Mouse (Mus musculus): Measurements from ENCODE around the gene Ftl1. TPM values are rescaled to one million over a fixed set of nuclear protein-coding genes. Genes with fewer than 3 reads are reported as not detected.

The Ftl1 gene
- polyA plus RNA-seq, 1 experiment from 2014 or later: 3,045 TPM

GRCm38 (mm10) chr7:45414740-45415224 lies 44.9 kb downstream of the Ftl1 start:
- Histone ChIP-seq H3K9ac (ENCODE audit: low read length) (no peak overlapping the region), H3K4me1 (ENCODE audit: control insufficient read depth, insufficient read depth, low read length) (peaks cover 12% of the 10 kb centered on the region), H3K36me3 (ENCODE audit: control insufficient read depth, insufficient read depth) (no peaks in the 10 kb centered on the region), H3K9me3 (replicated peaks; ENCODE audit: control insufficient read depth, low read length) (no peaks in the 10 kb centered on the region), H3K27me3 (ENCODE audit: control insufficient read depth, insufficient read depth, low read length) (peaks cover 85% of the 10 kb centered on the region), H3K27ac (ENCODE audit: low read length) (no peak overlapping the region), H3K4me2 (ENCODE audit: low read depth, low read length) (no peak overlapping the region; the same call in 1 of the 2 replicates), H3K4me3 (ENCODE audit: low read length) (no peak overlapping the region; the same call in 1 of the 2 replicates)
- 44% methylated on average over 12 of the region's 12 CpGs for WGBS
- ATAC-seq (replicated peaks; ENCODE audit: extremely low read depth, insufficient read depth, low FRiP score): no peak

GRCm38 (mm10) chr7:45413864-45414739 lies 45.6 kb downstream of the Ftl1 start:
- WGBS: under 1% methylated on average over 27 of the region's 27 CpGs
- no peak; the same call in 1 of the 2 replicates for ATAC-seq (replicated peaks; ENCODE audit: extremely low read depth, insufficient read depth, low FRiP score)
- peaks cover 90% of the 10 kb centered on the region for H3K27me3 ChIP-seq (ENCODE audit: control insufficient read depth, insufficient read depth, low read length)
- peaks cover 12% of the 10 kb centered on the region for H3K4me1 ChIP-seq (ENCODE audit: control insufficient read depth, insufficient read depth, low read length)
- H3K4me3 ChIP-seq (ENCODE audit: low read length): peak overlapping the region; percentile 59
- no peaks in the 10 kb centered on the region for H3K36me3 ChIP-seq (ENCODE audit: control insufficient read depth, insufficient read depth)
- H3K27ac ChIP-seq (ENCODE audit: low read length): no peak overlapping the region
- H3K4me2 ChIP-seq (ENCODE audit: low read depth, low read length): peak overlapping the region; percentile 83
- H3K9ac ChIP-seq (ENCODE audit: low read length): peak overlapping the region; percentile 70
- no peaks in the 10 kb centered on the region for H3K9me3 ChIP-seq (replicated peaks; ENCODE audit: control insufficient read depth, low read length)

GRCm38 (mm10) chr7:45413113-45413863 lies 46.4 kb downstream of the Ftl1 start, which contains the start of gene Ntf5:
TSS of gene Ntf5 (plus strand) at chr7:45413695.
- Histone ChIP-seq H3K9ac (ENCODE audit: low read length) (peak within 1 kb of the TSS; percentile 70), H3K36me3 (ENCODE audit: control insufficient read depth, insufficient read depth) (no peaks in the 10 kb centered on the region), H3K27me3 (ENCODE audit: control insufficient read depth, insufficient read depth, low read length) (peaks cover 90% of the 10 kb centered on the region), H3K4me1 (ENCODE audit: control insufficient read depth, insufficient read depth, low read length) (peaks cover 12% of the 10 kb centered on the region), H3K9me3 (replicated peaks; ENCODE audit: control insufficient read depth, low read length) (no peaks in the 10 kb centered on the region), H3K4me2 (ENCODE audit: low read depth, low read length) (peak within 1 kb of the TSS; percentile 83), H3K27ac (ENCODE audit: low read length) (0 out of 2 replicates have a peak within 1 kb of the TSS, but pooled peaks have one; percentile 11), H3K4me3 (ENCODE audit: low read length) (peak within 1 kb of the TSS; percentile 59)
- ATAC-seq (replicated peaks; ENCODE audit: extremely low read depth, insufficient read depth, low FRiP score): peak; percentile 45
- 2% methylated on average over 43 of the region's 45 CpGs for WGBS

GRCm38 (mm10) chr7:45412421-45412820 lies 47.3 kb downstream of the Ftl1 start:
- Histone ChIP-seq H3K4me2 (ENCODE audit: low read depth, low read length) (no peak overlapping the region), H3K27me3 (ENCODE audit: control insufficient read depth, insufficient read depth, low read length) (peaks cover 91% of the 10 kb centered on the region), H3K4me3 (ENCODE audit: low read length) (no peak overlapping the region), H3K4me1 (ENCODE audit: control insufficient read depth, insufficient read depth, low read length) (peaks cover 12% of the 10 kb centered on the region), H3K9ac (ENCODE audit: low read length) (no peak overlapping the region), H3K36me3 (ENCODE audit: control insufficient read depth, insufficient read depth) (no peaks in the 10 kb centered on the region), H3K27ac (ENCODE audit: low read length) (no peak overlapping the region), H3K9me3 (replicated peaks; ENCODE audit: control insufficient read depth, low read length) (no peaks in the 10 kb centered on the region)
- 54% methylated on average over 2 of the region's 2 CpGs for WGBS
- no peak for ATAC-seq (replicated peaks; ENCODE audit: extremely low read depth, insufficient read depth, low FRiP score)

GRCm38 (mm10) chr7:45409497-45410163 lies 50.1 kb downstream of the Ftl1 start:
- H3K36me3 ChIP-seq (ENCODE audit: control insufficient read depth, insufficient read depth): no peaks in the 10 kb centered on the region
- H3K4me2 ChIP-seq (ENCODE audit: low read depth, low read length): no peak overlapping the region
- H3K9ac ChIP-seq (ENCODE audit: low read length): no peak overlapping the region
- peaks cover 84% of the 10 kb centered on the region for H3K27me3 ChIP-seq (ENCODE audit: control insufficient read depth, insufficient read depth, low read length)
- WGBS: 89% methylated on average over 8 of the region's 8 CpGs
- peaks cover 21% of the 10 kb centered on the region for H3K4me1 ChIP-seq (ENCODE audit: control insufficient read depth, insufficient read depth, low read length)
- H3K4me3 ChIP-seq (ENCODE audit: low read length): no peak overlapping the region
- H3K27ac ChIP-seq (ENCODE audit: low read length): no peak overlapping the region
- H3K9me3 ChIP-seq (replicated peaks; ENCODE audit: control insufficient read depth, low read length): no peaks in the 10 kb centered on the region
- ATAC-seq (replicated peaks; ENCODE audit: extremely low read depth, insufficient read depth, low FRiP score): no peak

GRCm38 (mm10) chr7:45408949-45409348 lies 50.7 kb downstream of the Ftl1 start:
- no peak for ATAC-seq (replicated peaks; ENCODE audit: extremely low read depth, insufficient read depth, low FRiP score)
- no peak overlapping the region for H3K4me3 ChIP-seq (ENCODE audit: low read length)
- no peaks in the 10 kb centered on the region for H3K36me3 ChIP-seq (ENCODE audit: control insufficient read depth, insufficient read depth)
- 88% methylated on average over 17 of the region's 17 CpGs for WGBS
- no peak overlapping the region for H3K4me2 ChIP-seq (ENCODE audit: low read depth, low read length)
- H3K27ac ChIP-seq (ENCODE audit: low read length): no peak overlapping the region
- H3K9me3 ChIP-seq (replicated peaks; ENCODE audit: control insufficient read depth, low read length): no peaks in the 10 kb centered on the region
- peaks cover 16% of the 10 kb centered on the region for H3K4me1 ChIP-seq (ENCODE audit: control insufficient read depth, insufficient read depth, low read length)
- H3K27me3 ChIP-seq (ENCODE audit: control insufficient read depth, insufficient read depth, low read length): peaks cover 78% of the 10 kb centered on the region
- H3K9ac ChIP-seq (ENCODE audit: low read length): no peak overlapping the region

- H3K9ac ChIP-seq (ENCODE audit: low read length): no peak overlapping the region
- no peak overlapping the region for H3K4me3 ChIP-seq (ENCODE audit: low read length)
- no peak overlapping the region for H3K4me2 ChIP-seq (ENCODE audit: low read depth, low read length)
- peaks cover 76% of the 10 kb centered on the region for H3K27me3 ChIP-seq (ENCODE audit: control insufficient read depth, insufficient read depth, low read length)
- H3K36me3 ChIP-seq (ENCODE audit: control insufficient read depth, insufficient read depth): no peaks in the 10 kb centered on the region
- 66% methylated on average over 7 of the region's 7 CpGs for WGBS
- peaks cover 15% of the 10 kb centered on the region for H3K4me1 ChIP-seq (ENCODE audit: control insufficient read depth, insufficient read depth, low read length)
- H3K27ac ChIP-seq (ENCODE audit: low read length): no peak overlapping the region
- no peak for ATAC-seq (replicated peaks; ENCODE audit: extremely low read depth, insufficient read depth, low FRiP score)
- no peaks in the 10 kb centered on the region for H3K9me3 ChIP-seq (replicated peaks; ENCODE audit: control insufficient read depth, low read length)
These were observed 51.3 kb downstream of the Ftl1 start for GRCm38 (mm10) chr7:45408351-45408750.

Data from heart, embryonic 16.5 days (tissue).